Mouse (Mus musculus) kidney, adult 8-10 months (tissue): ENCODE results near the gene Msl2.

Experiments used
- DNase-seq, 2 experiments: peaks; one replicate each; pipeline ENCODE4 v3.0.0; 2022

The Msl2 gene

GRCm38 (mm10) chr9:101075091-101075581 is 1.2 kb downstream of the Msl2 start:
- peak in 1 of 2 experiments; percentile 26 for DNase-seq

- DNase-seq, result no peak
Observed at GRCm38 (mm10) chr9:101075694-101076093, 1.8 kb downstream of the Msl2 start.

GRCm38 (mm10) chr9:101076095-101076875 is 2.4 kb downstream of the Msl2 start:
- peak in 1 of 2 experiments; percentile 18 for DNase-seq

- no peak for DNase-seq
Observed at GRCm38 (mm10) chr9:101077486-101077885, 3.6 kb downstream of the Msl2 start.

GRCm38 (mm10) chr9:101078579-101078978 is 4.7 kb downstream of the Msl2 start:
- DNase-seq, result peak in 1 of 2 experiments; percentile 17

- no peak for DNase-seq
Observed at GRCm38 (mm10) chr9:101080046-101080685, 6.3 kb downstream of the Msl2 start.

- DNase-seq, result no peak
Observed at GRCm38 (mm10) chr9:101083728-101084127, 9.8 kb downstream of the Msl2 start.

- no peak for DNase-seq
Observed at GRCm38 (mm10) chr9:101095425-101095824, 21.5 kb downstream of the Msl2 start.

GRCm38 (mm10) chr9:101096461-101096860 is 22.6 kb downstream of the Msl2 start:
- DNase-seq, result no peak

GRCm38 (mm10) chr9:101097542-101097941 is 23.6 kb downstream of the Msl2 start:
- DNase-seq, result no peak

GRCm38 (mm10) chr9:101099445-101099844 is 25.5 kb downstream of the Msl2 start:
- no peak for DNase-seq

- DNase-seq, result no peak
Observed at GRCm38 (mm10) chr9:101100163-101100562, 26.3 kb downstream of the Msl2 start.

- DNase-seq, result no peak
Observed at GRCm38 (mm10) chr9:101101547-101101946, 27.6 kb downstream of the Msl2 start.

- no peak for DNase-seq
Observed at GRCm38 (mm10) chr9:101102288-101102687, 28.4 kb downstream of the Msl2 start.

- DNase-seq, result no peak
Observed at GRCm38 (mm10) chr9:101104931-101105330, 31.0 kb downstream of the Msl2 start.

GRCm38 (mm10) chr9:101105735-101106134 is 31.8 kb downstream of the Msl2 start:
- no peak for DNase-seq

GRCm38 (mm10) chr9:101107386-101107785 is 33.5 kb downstream of the Msl2 start:
- no peak for DNase-seq

GRCm38 (mm10) chr9:101110013-101110412 is 36.1 kb downstream of the Msl2 start:
- DNase-seq, result peak; percentile 46 to 61

GRCm38 (mm10) chr9:101113317-101113716 is 39.4 kb downstream of the Msl2 start:
- no peak for DNase-seq

- DNase-seq, result no peak
Observed at GRCm38 (mm10) chr9:101114182-101114884, 40.4 kb downstream of the Msl2 start.

GRCm38 (mm10) chr9:101143635-101144034 is 69.7 kb downstream of the Msl2 start:
- no peak for DNase-seq

GRCm38 (mm10) chr9:101152872-101153271 is 79.0 kb downstream of the Msl2 start:
- no peak for DNase-seq
